Comparison of ENCODE assay signal across 26 mouse cellular contexts in genomic region chr16:50899151-50899550, GRCm38 (mm10).
"Had no signal": no experiment of that assay in that cellular context is flagged by ENCODE, and none has a peak within 500 bp of the region (broad histone marks: within the 10 kb centered on the region; RNA-seq: fewer than 3 reads in every experiment).

No protein-coding gene starts in this region.

- H3K9ac ChIP-seq: heart, embryonic 13.5 days; heart, embryonic 15.5 days; hindbrain, embryonic 13.5 days; hindbrain, embryonic 15.5 days; kidney, embryonic 15.5 days; limb, embryonic 13.5 days; limb, embryonic 15.5 days; liver, embryonic 12.5 days; liver, embryonic 14.5 days had no signal

- H3K36me3 ChIP-seq: heart, embryonic 13.5 days; heart, embryonic 15.5 days; hindbrain, embryonic 13.5 days; hindbrain, embryonic 15.5 days; kidney, embryonic 15.5 days; limb, embryonic 13.5 days; limb, embryonic 15.5 days; liver, embryonic 12.5 days had no signal

- DNase-seq: gastrocnemius, postnatal 14 days; gastrocnemius, postnatal 36 days; heart, adult 2 months; heart, postnatal 14 days; heart, postnatal 36 days; kidney, adult 11 months; kidney, adult 2 months; kidney, adult 9 months; kidney, postnatal 14 days; kidney, postnatal 36 days; layer of hippocampus, adult 9-11 months; layer of hippocampus, postnatal 36 days; left cerebral cortex, postnatal 4 days had no signal

- ATAC-seq: hindbrain, postnatal 0 days; intestine, embryonic 16.5 days; liver, embryonic 12.5 days had no signal

- H3K4me1 ChIP-seq: heart, embryonic 13.5 days; heart, embryonic 15.5 days; hindbrain, embryonic 13.5 days; hindbrain, embryonic 15.5 days; kidney, embryonic 15.5 days; limb, embryonic 13.5 days; limb, embryonic 15.5 days; liver, embryonic 12.5 days had no signal

- H3K27me3 ChIP-seq: heart, embryonic 13.5 days; heart, embryonic 15.5 days; hindbrain, embryonic 13.5 days; hindbrain, embryonic 15.5 days; kidney, embryonic 15.5 days; limb, embryonic 13.5 days; limb, embryonic 15.5 days; liver, embryonic 12.5 days had no signal

- H3K27ac ChIP-seq: heart, adult 2 months; heart, embryonic 13.5 days; heart, embryonic 15.5 days; hindbrain, embryonic 13.5 days; hindbrain, embryonic 15.5 days; hindbrain, postnatal 0 days; kidney, embryonic 15.5 days; kidney, postnatal 0 days; limb, embryonic 13.5 days; limb, embryonic 15.5 days; liver, embryonic 12.5 days; liver, embryonic 14.5 days had no signal

- H3K9me3 ChIP-seq: heart, embryonic 13.5 days; heart, embryonic 15.5 days; hindbrain, embryonic 13.5 days; hindbrain, embryonic 15.5 days; kidney, embryonic 15.5 days; limb, embryonic 13.5 days; limb, embryonic 15.5 days; liver, embryonic 12.5 days had no signal

- H3K4me2 ChIP-seq: heart, embryonic 11.5 days; heart, embryonic 13.5 days; heart, embryonic 15.5 days; hindbrain, embryonic 13.5 days; hindbrain, embryonic 15.5 days; kidney, embryonic 15.5 days; limb, embryonic 13.5 days; limb, embryonic 15.5 days; liver, embryonic 12.5 days had no signal

- H3K4me3 ChIP-seq: heart, adult 2 months; heart, embryonic 13.5 days; heart, embryonic 15.5 days; hindbrain, embryonic 13.5 days; hindbrain, embryonic 15.5 days; kidney, embryonic 15.5 days; limb, embryonic 13.5 days; limb, embryonic 15.5 days; liver, embryonic 12.5 days had no signal
